Mouse (Mus musculus): ENCODE measurements at regions not wholly inside any gene's neighbourhood (a gene's known extent, or its start where the extent isn't known, plus 50 kb on each side); places are given as distances from the start of the nearest gene placed in this dataset.
"Not testable (repeated sequence)": the region's sequence is repeated elsewhere in the genome, so short reads cannot be mapped to it uniquely, and the experiment has no call there.

GRCm38 (mm10) chr10:8136662-8137061, 180.6 kb upstream of the Tab2 start:
- ATAC-seq (ENCODE audit: low FRiP score): no peak
- no peaks in the 10 kb centered on the region for H3K36me3 ChIP-seq
- 70% methylated on average over 3 of the region's 3 CpGs for WGBS
- no peaks in the 10 kb centered on the region for H3K9me3 ChIP-seq (replicated peaks)
- peaks cover 18% of the 10 kb centered on the region for H3K4me1 ChIP-seq
- H3K27me3 ChIP-seq: no peaks in the 10 kb centered on the region
- H3K9ac ChIP-seq: no peak overlapping the region
- H3K27ac ChIP-seq: no peak overlapping the region
- no peak overlapping the region for H3K4me3 ChIP-seq
- H3K4me2 ChIP-seq (replicated peaks): no peak overlapping the region

DNA sequence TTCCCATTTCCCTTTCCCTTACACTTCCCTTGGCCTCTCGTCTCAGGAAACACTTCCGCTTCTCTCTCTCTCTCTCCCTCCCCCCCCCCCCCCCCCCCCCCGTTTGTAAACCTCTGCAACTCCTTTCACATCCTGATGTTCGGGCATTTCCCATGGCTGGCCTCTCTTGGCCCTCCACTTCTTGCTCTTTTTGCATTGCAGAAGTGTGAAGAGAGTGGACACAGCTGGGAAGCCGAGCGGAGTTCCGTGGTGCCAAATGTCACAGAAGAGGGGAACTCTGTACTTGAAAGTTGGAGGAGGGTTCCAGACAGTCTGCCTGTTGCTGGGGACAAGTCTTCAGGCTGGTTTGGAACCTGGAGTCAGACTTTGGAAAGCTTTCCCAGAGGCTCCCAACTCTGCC, 179.2 kb upstream of the Tab2 start:
- H3K27me3 ChIP-seq: no peaks in the 10 kb centered on the region
- no peaks in the 10 kb centered on the region for H3K36me3 ChIP-seq
- H3K27ac ChIP-seq: no peak overlapping the region
- no peak overlapping the region for H3K4me2 ChIP-seq (replicated peaks)
- H3K4me1 ChIP-seq: peaks cover 18% of the 10 kb centered on the region
- no peak overlapping the region for H3K4me3 ChIP-seq
- WGBS: 81% methylated on average over 5 of the region's 7 CpGs
- ATAC-seq (ENCODE audit: low FRiP score): no peak
- no peaks in the 10 kb centered on the region for H3K9me3 ChIP-seq (replicated peaks)
- no peak overlapping the region for H3K9ac ChIP-seq

- peaks cover 18% of the 10 kb centered on the region for H3K4me1 ChIP-seq
- H3K9ac ChIP-seq: no peak overlapping the region
- H3K27ac ChIP-seq: no peak overlapping the region
- H3K4me2 ChIP-seq (replicated peaks): no peak overlapping the region
- H3K36me3 ChIP-seq: no peaks in the 10 kb centered on the region
- H3K4me3 ChIP-seq: no peak overlapping the region
- no peak for ATAC-seq (ENCODE audit: low FRiP score)
- no peaks in the 10 kb centered on the region for H3K9me3 ChIP-seq (replicated peaks)
- no peaks in the 10 kb centered on the region for H3K27me3 ChIP-seq
- WGBS: 100% methylated on average over 1 of the region's 1 CpGs
These were observed 178.4 kb upstream of the Tab2 start for GRCm38 (mm10) chr10:8134398-8134797.

GRCm38 (mm10) chr10:8133451-8133952, 177.5 kb upstream of the Tab2 start:
- Histone ChIP-seq H3K36me3 (no peaks in the 10 kb centered on the region), H3K27ac (no peak overlapping the region), H3K9ac (no peak overlapping the region), H3K4me2 (replicated peaks) (peak overlapping the region; percentile 25), H3K9me3 (replicated peaks) (no peaks in the 10 kb centered on the region), H3K4me3 (no peak overlapping the region), H3K4me1 (peaks cover 17% of the 10 kb centered on the region), H3K27me3 (no peaks in the 10 kb centered on the region)
- 20% methylated on average over 13 of the region's 13 CpGs for WGBS
- ATAC-seq (ENCODE audit: low FRiP score): peak; percentile 54; the same call in 1 of the 2 replicates

- 33% methylated on average over 2 of the region's 2 CpGs for WGBS
These were observed 176.8 kb upstream of the Tab2 start for GRCm38 (mm10) chr10:8132795-8133194.

DNA sequence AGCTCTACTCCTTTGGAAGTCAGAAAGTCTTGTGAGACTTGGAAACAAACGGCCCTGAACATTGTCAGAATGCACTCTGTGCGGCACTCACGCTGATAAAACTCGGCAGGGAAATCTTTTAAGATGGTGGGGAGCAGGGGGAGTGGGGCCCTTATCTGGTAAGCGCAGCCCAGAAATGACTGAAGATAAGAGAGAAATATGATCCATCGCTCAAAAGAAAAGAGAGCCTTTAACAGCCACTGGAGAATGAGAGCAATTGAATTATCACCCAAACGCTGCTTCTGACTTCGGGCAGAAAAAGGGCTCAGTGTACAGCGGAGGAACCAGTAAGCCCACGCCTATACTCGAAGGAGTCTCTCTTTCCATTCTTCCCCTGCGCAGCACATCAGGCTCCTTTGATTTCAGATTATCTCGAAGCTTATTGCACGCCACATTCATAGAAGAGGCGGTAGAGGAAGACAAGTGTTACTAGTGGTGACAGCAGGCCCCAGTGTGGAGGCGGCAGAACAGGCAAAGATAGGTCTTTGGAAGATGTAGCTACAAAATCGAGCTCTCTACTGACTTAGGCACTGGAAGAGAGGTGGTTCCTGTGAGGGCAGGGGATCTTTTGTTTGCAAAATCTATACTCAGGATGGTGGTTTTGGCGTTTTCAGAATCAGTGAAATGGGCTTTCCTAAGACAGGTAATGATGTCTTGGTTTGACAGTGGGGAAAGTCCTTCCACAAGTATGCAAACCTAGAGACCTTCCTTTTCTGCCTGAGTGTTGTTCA, 174.6 kb upstream of the Tab2 start:
- Histone ChIP-seq H3K9ac (no peak overlapping the region), H3K4me3 (no peak overlapping the region), H3K27me3 (no peaks in the 10 kb centered on the region), H3K4me1 (peaks cover 14% of the 10 kb centered on the region), H3K4me2 (replicated peaks) (no peak overlapping the region), H3K9me3 (replicated peaks) (no peaks in the 10 kb centered on the region), H3K36me3 (no peaks in the 10 kb centered on the region), H3K27ac (no peak overlapping the region)
- WGBS: 69% methylated on average over 18 of the region's 18 CpGs
- no peak for ATAC-seq (ENCODE audit: low FRiP score)

More at GRCm38 (mm10) chr10:8132795-8133194, 176.8 kb upstream of the Tab2 start:
- no peak overlapping the region for H3K9ac ChIP-seq
- no peaks in the 10 kb centered on the region for H3K9me3 ChIP-seq (replicated peaks)
- H3K4me3 ChIP-seq: no peak overlapping the region
- H3K27ac ChIP-seq: peak overlapping the region; percentile 44; the same call in 1 of the 2 replicates
- H3K4me1 ChIP-seq: peaks cover 14% of the 10 kb centered on the region
- no peak overlapping the region for H3K4me2 ChIP-seq (replicated peaks)
- H3K27me3 ChIP-seq: no peaks in the 10 kb centered on the region
- H3K36me3 ChIP-seq: no peaks in the 10 kb centered on the region
- ATAC-seq (ENCODE audit: low FRiP score): 0 out of 2 replicates have a peak, but pooled peaks have one; percentile 29

DNA sequence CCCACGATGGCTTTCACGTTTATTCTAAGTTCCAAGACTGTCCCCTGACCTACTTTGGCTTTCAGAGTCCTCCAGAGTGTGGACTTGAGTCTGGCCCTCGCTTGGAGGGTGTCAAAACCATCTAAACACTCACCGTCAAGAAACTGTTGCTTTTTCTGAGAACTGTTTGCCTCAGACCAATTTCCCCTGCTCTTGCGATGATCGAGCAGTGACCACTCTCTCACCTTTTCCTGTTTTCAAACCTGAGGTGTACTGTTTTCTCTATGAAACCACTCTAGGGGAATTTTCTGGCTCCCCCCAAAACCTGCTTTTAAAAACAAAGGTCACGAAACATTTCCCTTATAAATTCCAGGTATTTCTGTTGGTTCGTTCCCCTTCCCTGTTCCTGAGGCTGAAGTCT, 174.0 kb upstream of the Tab2 start:
- Histone ChIP-seq H3K9ac (no peak overlapping the region), H3K27ac (no peak overlapping the region), H3K4me3 (no peak overlapping the region), H3K36me3 (no peaks in the 10 kb centered on the region), H3K9me3 (replicated peaks) (no peaks in the 10 kb centered on the region), H3K27me3 (no peaks in the 10 kb centered on the region), H3K4me1 (peaks cover 14% of the 10 kb centered on the region), H3K4me2 (replicated peaks) (no peak overlapping the region)
- ATAC-seq (ENCODE audit: low FRiP score): no peak
- 74% methylated on average over 8 of the region's 8 CpGs for WGBS

DNA sequence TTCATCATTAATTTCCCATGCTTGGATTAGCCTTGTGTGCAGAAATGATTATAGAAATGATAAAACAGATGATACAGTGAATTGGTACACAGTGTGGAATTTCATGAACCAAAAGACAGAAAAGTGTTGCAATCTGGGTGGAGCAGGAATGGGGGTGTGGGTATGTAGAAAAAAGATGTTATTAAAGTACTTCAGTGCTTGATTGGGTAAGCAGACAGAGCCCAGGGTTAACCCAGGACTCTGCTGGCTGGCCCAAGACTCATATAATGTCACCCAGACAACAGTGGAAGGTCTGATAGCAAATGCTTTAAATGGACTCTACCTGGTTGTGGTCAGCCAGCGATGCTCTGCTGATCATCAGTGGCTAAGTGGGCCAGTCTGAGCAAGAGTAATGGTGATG, 168.1 kb upstream of the Tab2 start:
- 85% methylated on average over 1 of the region's 1 CpGs for WGBS
- no peak for ATAC-seq (ENCODE audit: low FRiP score)
- H3K27ac ChIP-seq: no peak overlapping the region
- no peak overlapping the region for H3K9ac ChIP-seq
- H3K9me3 ChIP-seq (replicated peaks): no peaks in the 10 kb centered on the region
- H3K4me1 ChIP-seq: 0 out of 2 replicates have a peak, but pooled peaks cover 2% of the 10 kb centered on the region
- no peaks in the 10 kb centered on the region for H3K36me3 ChIP-seq
- no peak overlapping the region for H3K4me3 ChIP-seq
- no peaks in the 10 kb centered on the region for H3K27me3 ChIP-seq
- no peak overlapping the region for H3K4me2 ChIP-seq (replicated peaks)

DNA sequence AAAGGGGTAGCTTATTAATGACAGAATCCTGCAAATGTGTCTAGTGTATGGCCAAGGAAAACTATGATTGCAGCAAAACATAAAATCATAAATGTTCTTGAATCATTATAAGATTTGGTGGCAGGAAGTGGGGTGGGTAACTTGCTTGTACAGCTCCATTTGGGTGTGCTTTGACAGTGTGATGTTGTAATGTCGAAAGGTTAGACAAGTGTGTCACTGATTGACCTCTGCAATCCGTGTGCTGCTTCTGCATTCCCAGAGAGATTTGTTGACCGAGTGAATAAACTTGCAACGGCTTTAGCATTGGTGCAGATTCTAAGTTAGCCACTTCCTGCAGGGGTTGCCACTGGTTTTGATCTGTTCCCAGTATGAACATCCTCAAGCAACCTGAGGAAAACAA, 165.9 kb upstream of the Tab2 start:
- Histone ChIP-seq H3K4me2 (replicated peaks) (no peak overlapping the region), H3K27me3 (no peaks in the 10 kb centered on the region), H3K4me1 (0 out of 2 replicates have a peak, but pooled peaks cover 2% of the 10 kb centered on the region), H3K9me3 (replicated peaks) (no peaks in the 10 kb centered on the region), H3K9ac (no peak overlapping the region), H3K27ac (no peak overlapping the region), H3K4me3 (no peak overlapping the region), H3K36me3 (no peaks in the 10 kb centered on the region)
- 67% methylated on average over 4 of the region's 4 CpGs for WGBS
- ATAC-seq (ENCODE audit: low FRiP score): no peak

GRCm38 (mm10) chr10:8116821-8117220, 160.8 kb upstream of the Tab2 start:
- Histone ChIP-seq H3K9ac (no peak overlapping the region), H3K27me3 (no peaks in the 10 kb centered on the region), H3K4me2 (replicated peaks) (no peak overlapping the region), H3K27ac (no peak overlapping the region), H3K9me3 (replicated peaks) (no peaks in the 10 kb centered on the region), H3K4me3 (no peak overlapping the region), H3K4me1 (no peaks in the 10 kb centered on the region), H3K36me3 (no peaks in the 10 kb centered on the region)
- no peak for ATAC-seq (ENCODE audit: low FRiP score)
- WGBS: 83% methylated on average over 8 of the region's 8 CpGs

- ATAC-seq (ENCODE audit: low FRiP score); H3K27ac ChIP-seq: not testable (repeated sequence)
- 58% methylated on average over 5 of the region's 5 CpGs for WGBS
These were observed 158.9 kb upstream of the Tab2 start for GRCm38 (mm10) chr10:8114932-8115331.

DNA sequence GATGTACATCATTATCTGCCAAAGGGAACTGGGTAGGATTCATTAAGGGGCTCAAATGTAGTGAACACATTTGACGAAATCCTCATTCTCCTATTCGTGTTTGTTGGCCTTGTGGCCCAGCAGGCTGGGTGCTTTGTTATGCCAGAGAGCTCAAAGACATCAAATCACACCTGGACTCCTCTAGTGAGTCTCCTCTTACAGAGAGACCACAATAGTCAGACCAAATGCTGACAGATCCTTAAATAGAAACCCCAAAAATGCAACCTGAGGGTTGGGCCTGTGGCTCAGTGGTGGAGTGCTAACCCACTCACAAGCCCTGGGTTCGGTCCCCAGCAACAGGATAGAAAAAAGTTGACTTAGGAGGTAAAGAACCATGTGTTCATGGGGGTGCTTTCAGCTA, 158.5 kb upstream of the Tab2 start:
- ATAC-seq (ENCODE audit: low FRiP score): no peak
- H3K9ac ChIP-seq: no peak overlapping the region
- H3K27ac ChIP-seq: no peak overlapping the region
- no peaks in the 10 kb centered on the region for H3K9me3 ChIP-seq (replicated peaks)
- no peaks in the 10 kb centered on the region for H3K27me3 ChIP-seq
- WGBS: 49% methylated on average over 3 of the region's 3 CpGs
- no peak overlapping the region for H3K4me3 ChIP-seq
- H3K4me2 ChIP-seq (replicated peaks): no peak overlapping the region
- H3K4me1 ChIP-seq: no peaks in the 10 kb centered on the region
- H3K36me3 ChIP-seq: no peaks in the 10 kb centered on the region

More at GRCm38 (mm10) chr10:8114932-8115331, 158.9 kb upstream of the Tab2 start:
- not testable (repeated sequence) for H3K27me3 ChIP-seq; H3K36me3 ChIP-seq; H3K9ac ChIP-seq; H3K4me2 ChIP-seq (replicated peaks); H3K9me3 ChIP-seq (replicated peaks); H3K4me3 ChIP-seq; H3K4me1 ChIP-seq

DNA sequence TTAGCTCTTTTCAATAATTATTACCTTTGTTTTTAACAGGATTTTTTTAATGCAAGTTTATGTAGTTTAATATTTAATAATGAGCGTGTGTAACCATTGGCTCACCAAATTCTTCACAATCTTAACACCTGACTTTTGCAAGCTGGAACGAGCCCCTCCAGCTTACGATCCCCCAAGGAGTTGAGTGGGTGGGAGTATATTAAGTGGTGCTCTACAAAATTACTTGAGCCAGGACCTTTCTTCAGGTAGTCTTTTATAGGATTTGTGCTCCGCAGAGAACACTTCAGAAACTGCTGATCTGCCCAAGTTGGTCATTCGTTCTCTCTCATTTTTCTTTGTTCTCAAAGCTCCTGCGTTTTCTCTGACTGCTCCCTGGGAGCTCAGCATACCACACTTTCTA, 144.5 kb upstream of the Tab2 start:
- no peak overlapping the region for H3K27ac ChIP-seq
- H3K36me3 ChIP-seq: no peaks in the 10 kb centered on the region
- H3K9ac ChIP-seq: no peak overlapping the region
- no peak overlapping the region for H3K4me2 ChIP-seq (replicated peaks)
- H3K27me3 ChIP-seq: no peaks in the 10 kb centered on the region
- H3K4me1 ChIP-seq: 0 out of 2 replicates have a peak, but pooled peaks cover 4% of the 10 kb centered on the region
- ATAC-seq (ENCODE audit: low FRiP score): no peak
- no peak overlapping the region for H3K4me3 ChIP-seq
- WGBS: 93% methylated on average over 6 of the region's 6 CpGs
- 0 out of 2 replicates have a peak, but pooled peaks cover 4% of the 10 kb centered on the region for H3K9me3 ChIP-seq (replicated peaks)

All from hindbrain, embryonic 12.5 days (tissue).